Mouse (Mus musculus) hindbrain, embryonic 11.5 days (tissue): ENCODE data around the gene Kalrn. TPM values are rescaled to one million over a fixed set of nuclear protein-coding genes. Genes with fewer than 3 reads are reported as not detected.

Experiments
- ATAC-seq: fragments of 200-750 bp; cut with Nextera tagmentation; 2 replicates; pipeline ENCODE4 v1.8.0; 2017; ENCODE audit warnings: mild to moderate bottlenecking, moderate TSS enrichment, moderate library complexity; ENCODE audit not compliant: low FRiP score
- DNase-seq: peaks from one replicate; pipeline ENCODE4 v3.0.0-alpha.2; 2015; ENCODE audit warnings: low spot score
- H3K27ac ChIP-seq: fragments of 300-500 bp; sonication (generic); 2 replicates; pipeline ENCODE4 v1.5.1; 2014; ENCODE audit warnings: mild to moderate bottlenecking, low read depth, low read length
- H3K27me3 ChIP-seq: fragments of 300-500 bp; sonication (generic); 2 replicates; pipeline ENCODE4 v1.6.1; 2014; ENCODE audit warnings: mild to moderate bottlenecking, low read length, moderate library complexity, mixed read lengths; ENCODE audit not compliant: control insufficient read depth, insufficient read depth
- H3K36me3 ChIP-seq: fragments of 300-500 bp; sonication (generic); 2 replicates; pipeline ENCODE4 v1.6.1; 2014; ENCODE audit warnings: mild to moderate bottlenecking, low read length, moderate library complexity, mixed read lengths; ENCODE audit not compliant: control insufficient read depth, insufficient read depth
- H3K4me1 ChIP-seq: fragments of 300-500 bp; sonication (generic); replicated peaks from 2 replicates; pipeline ENCODE4 v1.6.1; 2014; ENCODE audit warnings: low read length, mixed read lengths; ENCODE audit not compliant: control insufficient read depth, insufficient read depth
- H3K4me2 ChIP-seq: fragments of 300-500 bp; sonication (generic); replicated peaks from 2 replicates; pipeline ENCODE4 v1.6.1; 2014; ENCODE audit warnings: mild to moderate bottlenecking, low read depth, low read length
- H3K4me3 ChIP-seq: fragments of 300-500 bp; sonication (generic); 2 replicates; pipeline ENCODE4 v1.5.1; 2014; ENCODE audit warnings: low read depth, low read length
- H3K9ac ChIP-seq: fragments of 300-500 bp; sonication (generic); 2 replicates; pipeline ENCODE4 v1.6.1; 2014; ENCODE audit warnings: low read depth, low read length
- H3K9me3 ChIP-seq: fragments of 300-500 bp; sonication (generic); 2 replicates; pipeline ENCODE4 v1.6.1; 2016; ENCODE audit warnings: low read length; ENCODE audit not compliant: control insufficient read depth
- WGBS: fragments of 180-500 bp; shearing (Covaris S2); extraction: QIAGEN DNeasy Blood & Tissue Kit; methylation state at CpG from one replicate; pipeline ENCODE4 v1.1.7; 2014; 5-methylcytosine and 5-hydroxymethylcytosine counted together
- polyA plus RNA-seq: library from polyadenylated mRNA; unstranded; fragments of >200 nt; fragmentation: Nextera tagmentation; extraction: Ambion mirVana; gene quantifications from 2 replicates; pipeline ENCODE4 v1.2.1, GENCODE M21; 2014

The Kalrn gene
- polyA plus RNA-seq, 1 experiment from 2014 or later = 25.6 TPM

DNA sequence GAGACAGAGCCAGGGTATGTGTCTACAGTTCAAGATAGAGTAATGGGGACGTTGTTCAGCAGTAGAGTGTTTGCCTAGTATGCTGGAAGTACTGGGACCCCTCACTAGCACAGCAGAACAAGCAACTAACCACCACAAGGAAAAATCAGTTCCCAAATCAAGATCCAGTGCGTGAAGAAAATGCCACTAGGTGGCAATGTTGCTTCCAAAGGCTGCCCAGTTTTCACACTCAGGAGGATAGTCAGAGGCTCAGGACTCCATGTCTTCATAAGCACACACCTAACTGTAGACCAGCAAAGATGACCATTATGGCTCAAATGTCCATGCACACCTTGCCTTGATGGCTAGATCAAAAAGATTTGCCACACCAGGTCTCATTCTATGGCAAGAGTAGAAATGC lies 454.0 kb downstream of the Kalrn start:
- H3K27me3 ChIP-seq = no peaks in the 10 kb centered on the region
- H3K4me3 ChIP-seq = no peak overlapping the region
- no peak overlapping the region for H3K27ac ChIP-seq
- H3K36me3 ChIP-seq = no peaks in the 10 kb centered on the region
- no peak overlapping the region for H3K4me2 ChIP-seq
- H3K9ac ChIP-seq = no peak overlapping the region
- H3K9me3 ChIP-seq = no peaks in the 10 kb centered on the region
- DNase-seq (peak; percentile 39), ATAC-seq (no peak)
- WGBS = 19% methylated on average over 2 of the region's 2 CpGs
- no peaks in the 10 kb centered on the region for H3K4me1 ChIP-seq

DNA sequence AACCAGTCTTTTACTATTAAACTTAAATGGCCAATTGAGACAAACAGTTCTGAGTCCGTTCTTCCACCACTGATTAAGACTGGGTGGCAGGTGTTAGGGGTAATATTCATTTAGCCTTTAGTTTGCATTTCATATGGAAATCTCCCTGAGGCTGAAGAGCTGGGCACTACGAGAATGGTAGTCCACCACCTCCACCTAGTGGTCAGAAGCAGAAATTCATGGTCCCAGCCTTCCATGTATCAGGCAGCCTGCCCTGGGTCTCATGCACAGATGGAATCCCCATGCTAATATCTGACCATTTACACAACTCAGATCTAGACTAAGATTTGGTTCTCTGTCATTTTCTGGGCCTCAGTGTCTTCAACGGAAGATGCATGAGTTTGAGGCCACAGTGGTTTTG lies 458.7 kb downstream of the Kalrn start:
- Histone ChIP-seq H3K4me2 (no peak overlapping the region), H3K36me3 (no peaks in the 10 kb centered on the region), H3K9ac (no peak overlapping the region), H3K4me3 (no peak overlapping the region), H3K9me3 (no peaks in the 10 kb centered on the region), H3K4me1 (no peaks in the 10 kb centered on the region), H3K27ac (no peak overlapping the region), H3K27me3 (no peaks in the 10 kb centered on the region)
- ATAC-seq (peak; percentile 59; the same call in 1 of the 2 replicates), DNase-seq (peak; percentile 86)
- WGBS = 4% methylated on average over 3 of the region's 3 CpGs

DNA sequence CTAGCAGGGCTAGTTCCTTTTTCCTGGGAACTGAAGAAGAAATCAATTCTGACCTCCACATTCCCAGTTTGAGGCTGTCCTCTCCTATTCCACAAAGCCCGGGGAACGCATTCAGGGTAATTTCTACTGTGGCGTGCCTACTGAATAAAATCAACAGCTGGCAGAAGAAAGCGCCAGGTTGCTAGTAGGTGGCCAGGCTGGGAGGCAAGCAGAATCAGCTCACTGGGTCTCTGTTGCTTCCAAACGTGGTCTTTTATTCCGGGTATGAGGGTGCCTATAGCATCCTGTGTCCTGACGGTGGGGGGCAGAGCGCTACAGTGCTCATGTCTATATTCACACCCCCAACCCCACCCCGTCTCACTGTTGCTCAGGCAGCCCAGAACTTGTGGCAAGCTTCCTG lies 460.2 kb downstream of the Kalrn start:
- Histone ChIP-seq H3K27ac (no peak overlapping the region), H3K9ac (no peak overlapping the region), H3K36me3 (no peaks in the 10 kb centered on the region), H3K4me3 (no peak overlapping the region), H3K27me3 (no peaks in the 10 kb centered on the region), H3K4me2 (no peak overlapping the region), H3K9me3 (no peaks in the 10 kb centered on the region), H3K4me1 (no peaks in the 10 kb centered on the region)
- DNase-seq = no peak
- no peak for ATAC-seq
- 80% methylated on average over 9 of the region's 9 CpGs for WGBS

DNA sequence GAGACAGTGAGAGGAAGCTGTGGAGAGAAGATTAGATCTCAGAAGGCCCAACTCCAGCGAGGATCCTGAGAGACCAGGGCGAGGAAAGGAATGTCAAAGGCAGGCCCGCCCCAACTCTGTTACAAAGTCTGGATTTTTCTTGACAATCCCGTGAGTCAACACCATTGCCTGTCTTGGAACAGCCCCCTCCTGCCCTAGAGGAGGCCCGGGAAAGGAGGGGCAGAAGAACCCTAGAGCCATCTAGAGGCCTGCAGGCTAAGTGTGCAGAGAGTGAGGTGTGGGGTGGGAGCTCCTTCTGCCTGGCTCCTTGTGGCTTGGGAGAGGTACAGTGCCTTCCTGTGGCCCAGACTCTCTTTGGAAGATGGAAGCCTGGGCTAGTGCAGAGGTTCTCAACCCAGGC lies 460.8 kb downstream of the Kalrn start:
- Histone ChIP-seq H3K9me3 (no peaks in the 10 kb centered on the region), H3K9ac (no peak overlapping the region), H3K4me3 (no peak overlapping the region), H3K4me1 (no peaks in the 10 kb centered on the region), H3K4me2 (no peak overlapping the region), H3K27ac (no peak overlapping the region), H3K27me3 (no peaks in the 10 kb centered on the region), H3K36me3 (no peaks in the 10 kb centered on the region)
- no peak for DNase-seq
- ATAC-seq = no peak
- WGBS = 31% methylated on average over 5 of the region's 5 CpGs

DNA sequence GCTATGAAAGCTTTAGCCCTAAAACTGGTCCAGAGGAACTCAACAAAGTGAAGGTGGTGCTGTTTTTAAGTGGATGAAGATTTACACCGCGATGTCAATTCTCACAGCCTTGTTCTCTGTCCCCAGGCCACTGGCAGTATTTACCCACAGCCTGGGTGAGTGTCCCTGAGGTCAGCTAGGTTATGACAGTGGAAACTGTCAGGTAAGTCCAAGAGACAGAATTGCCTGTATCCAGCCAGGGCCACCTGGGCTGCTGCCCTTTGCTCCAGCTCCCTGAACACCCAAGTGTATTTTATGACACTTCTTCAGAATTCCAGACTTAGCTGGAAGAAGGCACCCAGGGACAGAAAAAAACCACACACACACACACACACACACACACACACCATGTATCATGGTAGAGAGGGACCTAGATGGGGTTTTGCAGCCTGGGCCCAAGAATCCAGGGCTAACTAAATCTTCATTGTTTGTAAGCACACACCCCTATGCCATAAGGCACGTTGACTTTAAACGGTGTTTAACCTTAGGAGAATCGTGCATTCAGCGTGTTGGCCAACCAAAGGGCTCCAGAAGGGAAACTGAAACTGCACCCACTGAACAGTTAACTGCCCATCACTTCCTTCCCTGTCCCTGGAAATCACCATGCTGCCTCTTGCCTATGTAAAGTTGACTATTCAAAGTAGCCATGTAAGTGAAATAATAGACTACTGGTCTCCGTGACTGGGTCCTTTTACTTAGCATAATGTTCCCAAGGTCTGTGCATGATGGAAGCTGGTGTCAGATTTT lies 462.3 kb downstream of the Kalrn start:
- 89% methylated on average over 7 of the region's 7 CpGs for WGBS

DNA sequence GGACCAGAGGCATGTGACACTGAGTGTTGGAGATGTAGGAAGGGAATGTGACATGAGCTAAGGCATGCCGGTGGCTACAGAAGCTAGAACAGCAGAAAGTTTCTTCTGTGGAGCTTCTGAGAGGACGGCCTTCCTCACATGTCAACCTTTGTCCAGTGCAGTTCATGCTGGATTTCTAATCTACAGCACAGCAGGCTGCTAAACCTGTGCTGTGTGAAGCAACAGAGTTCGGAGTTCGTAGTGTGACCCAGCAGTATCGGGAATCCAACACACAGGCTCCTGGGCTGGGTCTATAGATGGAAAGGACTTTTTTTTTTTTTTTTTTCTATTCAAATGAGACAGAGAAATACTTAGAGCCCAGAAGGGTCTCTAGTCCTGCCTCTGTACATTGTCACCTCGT lies 468.9 kb downstream of the Kalrn start:
- H3K4me3 ChIP-seq = no peak overlapping the region
- H3K9me3 ChIP-seq = no peaks in the 10 kb centered on the region
- no peak overlapping the region for H3K9ac ChIP-seq
- no peak overlapping the region for H3K27ac ChIP-seq
- ATAC-seq (no peak), DNase-seq (no peak)
- H3K4me2 ChIP-seq = no peak overlapping the region
- H3K4me1 ChIP-seq = no peaks in the 10 kb centered on the region
- 91% methylated on average over 6 of the region's 6 CpGs for WGBS
- H3K27me3 ChIP-seq = no peaks in the 10 kb centered on the region
- no peaks in the 10 kb centered on the region for H3K36me3 ChIP-seq

More for the DNA sequence above, 462.3 kb downstream of the Kalrn start:
- no peak for ATAC-seq
- Histone ChIP-seq H3K4me3 (no peak overlapping the region), H3K27ac (no peak overlapping the region), H3K36me3 (no peaks in the 10 kb centered on the region), H3K9ac (no peak overlapping the region), H3K27me3 (no peaks in the 10 kb centered on the region), H3K4me2 (no peak overlapping the region), H3K4me1 (no peaks in the 10 kb centered on the region), H3K9me3 (no peaks in the 10 kb centered on the region)
- no peak for DNase-seq

DNA sequence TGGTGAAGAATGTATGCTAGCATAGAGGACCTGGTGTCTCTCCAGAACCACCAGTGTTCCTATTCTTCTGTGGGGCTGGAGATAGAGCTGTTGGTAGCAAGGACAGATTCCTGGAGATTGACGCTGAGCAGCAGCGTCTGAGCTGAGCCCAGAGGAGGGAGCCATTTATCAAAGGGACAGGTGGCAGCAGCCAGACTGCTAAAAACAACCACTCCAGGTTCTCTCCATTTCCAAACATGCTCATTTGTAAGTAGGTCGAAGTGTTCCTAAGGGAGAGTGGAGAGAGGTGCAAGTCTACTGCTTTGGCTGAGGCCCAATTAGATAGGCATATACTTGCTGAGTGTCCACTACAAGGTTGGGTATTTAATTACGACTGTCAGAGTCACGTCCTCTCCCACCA lies 470.6 kb downstream of the Kalrn start:
- no peaks in the 10 kb centered on the region for H3K9me3 ChIP-seq
- DNase-seq = no peak
- no peaks in the 10 kb centered on the region for H3K27me3 ChIP-seq
- H3K36me3 ChIP-seq = no peaks in the 10 kb centered on the region
- no peak overlapping the region for H3K9ac ChIP-seq
- no peak overlapping the region for H3K4me3 ChIP-seq
- no peaks in the 10 kb centered on the region for H3K4me1 ChIP-seq
- 66% methylated on average over 5 of the region's 5 CpGs for WGBS
- no peak for ATAC-seq
- no peak overlapping the region for H3K27ac ChIP-seq
- no peak overlapping the region for H3K4me2 ChIP-seq

DNA sequence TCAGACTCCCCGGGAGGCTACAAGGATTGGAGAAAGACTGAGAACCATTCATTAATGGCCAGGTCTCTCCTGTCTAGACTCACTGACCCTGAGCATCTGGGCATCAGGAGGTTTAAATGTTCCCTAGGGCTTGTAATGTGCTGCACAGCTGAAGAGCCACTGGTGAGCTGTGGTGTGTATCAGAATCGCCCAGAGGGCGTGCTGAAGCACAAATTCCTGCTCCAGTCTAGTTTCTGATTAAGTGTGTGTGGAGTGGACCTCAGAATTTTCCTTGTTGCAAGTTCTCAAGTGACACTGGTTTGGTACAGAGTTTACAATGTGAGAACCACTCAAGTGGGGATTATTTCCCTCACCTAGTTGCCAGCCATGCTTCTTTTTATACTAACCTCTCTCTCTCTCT lies 473.5 kb downstream of the Kalrn start:
- H3K4me2 ChIP-seq = no peak overlapping the region
- no peak for DNase-seq
- no peaks in the 10 kb centered on the region for H3K27me3 ChIP-seq
- ATAC-seq = no peak
- H3K27ac ChIP-seq = no peak overlapping the region
- no peak overlapping the region for H3K4me3 ChIP-seq
- 90% methylated on average over 3 of the region's 3 CpGs for WGBS
- H3K36me3 ChIP-seq = no peaks in the 10 kb centered on the region
- H3K9me3 ChIP-seq = no peaks in the 10 kb centered on the region
- H3K4me1 ChIP-seq = peaks cover 4% of the 10 kb centered on the region
- no peak overlapping the region for H3K9ac ChIP-seq

DNA sequence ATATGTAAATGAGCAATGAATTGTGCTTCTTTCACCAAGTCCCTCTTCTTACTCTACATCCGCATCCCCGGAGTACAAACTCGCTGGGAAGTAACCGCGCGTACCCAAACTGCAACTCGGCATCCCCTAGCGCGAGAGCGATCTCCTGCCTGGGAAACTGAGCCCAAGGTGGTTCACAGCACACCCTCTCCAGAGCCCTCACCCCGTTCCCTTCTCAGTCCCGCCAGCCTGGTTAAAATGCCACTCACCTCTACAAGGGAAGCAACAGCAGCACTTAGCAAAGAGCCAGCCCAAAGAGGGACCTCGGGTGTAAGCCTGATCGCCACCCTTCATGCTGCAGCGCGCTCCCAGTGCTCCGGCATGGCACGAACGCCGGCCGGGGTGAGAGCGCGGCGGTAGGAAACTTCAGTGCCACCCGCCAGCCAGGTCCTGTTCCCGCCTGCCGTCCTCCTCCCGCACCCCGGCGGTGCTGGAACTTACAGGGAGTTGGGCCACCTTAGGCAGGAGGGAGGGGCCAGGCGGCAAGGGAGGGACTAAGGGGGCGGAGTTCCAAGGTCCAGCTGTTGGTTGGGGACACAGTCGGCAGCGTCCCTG lies 477.7 kb downstream of the Kalrn start:
- DNase-seq = peak; percentile 68
- no peaks in the 10 kb centered on the region for H3K27me3 ChIP-seq
- peaks cover 10% of the 10 kb centered on the region for H3K4me1 ChIP-seq
- ATAC-seq = peak; percentile 64
- under 1% methylated on average over 34 of the region's 34 CpGs for WGBS
- H3K4me2 ChIP-seq = peak overlapping the region; percentile 66
- H3K9me3 ChIP-seq = no peaks in the 10 kb centered on the region
- no peaks in the 10 kb centered on the region for H3K36me3 ChIP-seq
- peak overlapping the region; percentile 41 for H3K4me3 ChIP-seq
- H3K27ac ChIP-seq = no peak overlapping the region
- H3K9ac ChIP-seq = peak overlapping the region; percentile 29
